Mouse (Mus musculus) ES-Bruce4 (cell line): Measurements from ENCODE around the gene Stk39. TPM values are rescaled to one million over a fixed set of nuclear protein-coding genes. Genes with fewer than 3 reads are reported as not detected.

Source experiments
- H3K27ac ChIP-seq: 2 replicates; pipeline ENCODE4 v1.5.1; 2012; ENCODE audit warnings: low read length, inconsistent platforms; ENCODE audit not compliant: insufficient read depth
- H3K27me3 ChIP-seq: 2 replicates; pipeline ENCODE4 v1.6.1; 2012; ENCODE audit warnings: mild to moderate bottlenecking, low read length, inconsistent platforms; ENCODE audit not compliant: control insufficient read depth, poor library complexity, insufficient read depth, severe bottlenecking
- H3K36me3 ChIP-seq: 2 replicates; pipeline ENCODE4 v1.6.1; 2012; ENCODE audit warnings: inconsistent platforms, mild to moderate bottlenecking, low read length, moderate library complexity; ENCODE audit not compliant: control insufficient read depth, poor library complexity, insufficient read depth, severe bottlenecking
- H3K4me1 ChIP-seq: one replicate; pipeline ENCODE4 v1.8.1; 2011; ENCODE audit warnings: low read length; ENCODE audit not compliant: control insufficient read depth, insufficient read depth
- H3K4me3 ChIP-seq: 2 replicates; pipeline ENCODE4 v1.5.1; 2011; ENCODE audit warnings: low read depth, mild to moderate bottlenecking, low read length
- H3K9ac ChIP-seq: 2 replicates; pipeline ENCODE4 v1.6.1; 2012; ENCODE audit warnings: low read depth, mild to moderate bottlenecking, inconsistent platforms; ENCODE audit not compliant: poor library complexity, severe bottlenecking
- H3K9me3 ChIP-seq: replicated peaks from 2 replicates; pipeline ENCODE4 v1.6.1; 2012; ENCODE audit warnings: mild to moderate bottlenecking, low read length, inconsistent platforms; ENCODE audit not compliant: control insufficient read depth, poor library complexity, insufficient read depth, severe bottlenecking
- CTCF ChIP-seq: IDR thresholded peaks from one replicate; pipeline ENCODE4 v1.8.1; 2011; ENCODE audit warnings: low read depth, low read length
- EP300 ChIP-seq: IDR thresholded peaks from 2 replicates; pipeline ENCODE4 v1.6.1; 2011; ENCODE audit warnings: low read depth, low read length; ENCODE audit not compliant: insufficient read depth
- POLR2A ChIP-seq: IDR thresholded peaks from one replicate; pipeline ENCODE4 v1.8.1; 2011; ENCODE audit warnings: low read length; ENCODE audit not compliant: insufficient read depth
- polyA plus RNA-seq: library from polyadenylated mRNA; stranded (reverse); fragments of >200 nt; gene quantifications from 2 replicates; pipeline ENCODE4 v1.2.4, GENCODE M21; 2011; ENCODE audit warnings: low read depth; ENCODE audit not compliant: missing spikeins, insufficient read depth, insufficient read length

Stk39 gene
- polyA plus RNA-seq, 1 experiment = 7.6 TPM

GRCm38 (mm10) chr2:68162012-68162411 is 310.1 kb downstream of the Stk39 start:
- no peaks in the 10 kb centered on the region for H3K9me3 ChIP-seq
- no peak for TF ChIP-seq CTCF
- no peak for TF ChIP-seq POLR2A
- TF ChIP-seq EP300 = no peak
- H3K27ac ChIP-seq = no peak overlapping the region
- H3K4me3 ChIP-seq = no peak overlapping the region
- no peaks in the 10 kb centered on the region for H3K36me3 ChIP-seq
- H3K27me3 ChIP-seq = no peaks in the 10 kb centered on the region
- no peaks in the 10 kb centered on the region for H3K4me1 ChIP-seq
- no peak overlapping the region for H3K9ac ChIP-seq

GRCm38 (mm10) chr2:68160566-68160965 is 311.5 kb downstream of the Stk39 start:
- TF ChIP-seq CTCF (no peak), EP300 (no peak), POLR2A (no peak)
- H3K4me1 ChIP-seq = no peaks in the 10 kb centered on the region

More at GRCm38 (mm10) chr2:68160566-68160965, 311.5 kb downstream of the Stk39 start:
- H3K9ac ChIP-seq = no peak overlapping the region
- H3K4me3 ChIP-seq = no peak overlapping the region
- no peaks in the 10 kb centered on the region for H3K27me3 ChIP-seq
- no peaks in the 10 kb centered on the region for H3K36me3 ChIP-seq
- no peak overlapping the region for H3K27ac ChIP-seq
- no peaks in the 10 kb centered on the region for H3K9me3 ChIP-seq

Other genes starting within 250 kb of the Stk39 start
- not detected in 2 replicates for gene 4933409G03Rik, start 110.1 kb upstream of the Stk39 start, polyA plus RNA-seq
- gene 4932414N04Rik, start 184.2 kb upstream of the Stk39 start, polyA plus RNA-seq = not detected in 2 replicates